Mouse (Mus musculus): ENCODE results near the gene Srgap3. TPM values are rescaled to one million over a fixed set of nuclear protein-coding genes. Genes with fewer than 3 reads are reported as not detected.

Srgap3 gene
- polyA plus RNA-seq, 1 experiment from 2014 or later = 1.5 TPM

DNA sequence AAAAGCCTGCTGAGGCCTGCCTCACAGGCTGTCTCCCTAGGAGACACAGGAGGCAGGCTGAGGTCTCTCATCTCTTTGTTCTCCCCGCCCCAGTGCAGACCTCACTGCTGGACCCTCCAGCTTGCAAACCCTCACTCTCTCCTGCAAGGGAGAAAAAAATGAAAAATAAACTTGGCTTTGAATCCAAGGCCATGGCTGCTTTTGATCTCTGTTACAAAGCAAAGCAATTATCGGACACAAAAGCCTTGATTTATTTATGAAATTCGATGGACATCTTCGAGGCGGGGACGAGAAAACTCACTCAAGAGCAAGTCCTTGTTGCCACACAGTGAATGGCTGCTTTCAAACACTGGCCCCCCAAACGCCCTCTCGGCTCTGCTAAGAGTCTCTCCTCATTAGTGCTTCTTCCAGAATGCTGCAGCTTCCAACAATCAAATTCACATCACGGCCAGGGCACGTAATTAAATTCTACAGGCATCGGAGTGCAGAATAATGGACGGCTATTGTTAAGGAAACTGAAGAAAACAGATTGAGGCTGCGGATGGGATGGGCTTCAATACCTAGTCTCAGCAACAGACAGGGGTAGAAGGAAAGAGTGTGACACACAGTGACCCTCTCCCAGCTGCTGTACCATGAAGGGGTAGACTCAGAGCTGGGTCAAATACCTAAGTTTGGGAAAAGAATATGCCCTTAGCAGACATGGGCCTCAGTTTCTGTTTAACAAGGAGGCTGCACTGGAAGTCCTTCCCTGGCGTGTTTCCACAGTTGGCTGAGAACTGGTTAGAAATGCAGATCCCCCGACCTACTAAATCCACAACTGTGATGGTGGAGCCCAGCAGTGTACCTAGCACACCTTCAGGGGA is 137.2 kb downstream of the Srgap3 start:
- 53% methylated on average over 15 of the region's 15 CpGs for WGBS
- H3K27ac ChIP-seq (replicated peaks) = no peak overlapping the region

GRCm38 (mm10) chr6:112808738-112809137 is 138.3 kb downstream of the Srgap3 start:
- no peak overlapping the region for H3K4me3 ChIP-seq (ENCODE audit: low read depth, low read length)
- DNase-seq (ENCODE audit: low spot score) (no peak), ATAC-seq (ENCODE audit: low FRiP score, low TSS enrichment) (no peak)
- no peak overlapping the region for H3K9ac ChIP-seq (ENCODE audit: low read length)
- 73% methylated on average over 9 of the region's 9 CpGs for WGBS
- no peak overlapping the region for H3K27ac ChIP-seq (replicated peaks)
- H3K4me2 ChIP-seq (replicated peaks; ENCODE audit: low read depth) = no peak overlapping the region
- H3K36me3 ChIP-seq (ENCODE audit: control insufficient read depth, insufficient read depth, low read length) = no peaks in the 10 kb centered on the region
- no peaks in the 10 kb centered on the region for H3K27me3 ChIP-seq (ENCODE audit: control insufficient read depth, insufficient read depth, low read length)
- H3K9me3 ChIP-seq (ENCODE audit: control insufficient read depth, low read length) = no peaks in the 10 kb centered on the region
- TF ChIP-seq EP300 (optimal IDR thresholded peaks at IDR 0.05) (no peak), CTCF (IDR thresholded peaks at IDR 0.05; ENCODE audit: low read depth) (no peak)
- no peaks in the 10 kb centered on the region for H3K4me1 ChIP-seq (replicated peaks; ENCODE audit: control insufficient read depth, insufficient read depth)

More for the DNA sequence above, 137.2 kb downstream of the Srgap3 start:
- Histone ChIP-seq H3K36me3 (ENCODE audit: control insufficient read depth, insufficient read depth, low read length) (no peaks in the 10 kb centered on the region), H3K9me3 (ENCODE audit: control insufficient read depth, low read length) (no peaks in the 10 kb centered on the region), H3K27me3 (ENCODE audit: control insufficient read depth, insufficient read depth, low read length) (no peaks in the 10 kb centered on the region), H3K4me2 (replicated peaks; ENCODE audit: low read depth) (no peak overlapping the region), H3K4me1 (replicated peaks; ENCODE audit: control insufficient read depth, insufficient read depth) (no peaks in the 10 kb centered on the region), H3K4me3 (ENCODE audit: low read depth, low read length) (no peak overlapping the region), H3K9ac (ENCODE audit: low read length) (no peak overlapping the region)
- no peak for ATAC-seq (ENCODE audit: low FRiP score, low TSS enrichment)
- TF ChIP-seq EP300 (optimal IDR thresholded peaks at IDR 0.05) (no peak), CTCF (IDR thresholded peaks at IDR 0.05; ENCODE audit: low read depth) (no peak)
- DNase-seq (ENCODE audit: low spot score) = no peak

- Histone ChIP-seq H3K27ac (replicated peaks) (no peak overlapping the region), H3K4me3 (ENCODE audit: low read depth, low read length) (no peak overlapping the region), H3K9me3 (ENCODE audit: control insufficient read depth, low read length) (no peaks in the 10 kb centered on the region), H3K4me2 (replicated peaks; ENCODE audit: low read depth) (no peak overlapping the region), H3K36me3 (ENCODE audit: control insufficient read depth, insufficient read depth, low read length) (no peaks in the 10 kb centered on the region), H3K4me1 (replicated peaks; ENCODE audit: control insufficient read depth, insufficient read depth) (no peaks in the 10 kb centered on the region), H3K27me3 (ENCODE audit: control insufficient read depth, insufficient read depth, low read length) (no peaks in the 10 kb centered on the region), H3K9ac (ENCODE audit: low read length) (no peak overlapping the region)
- no peak for TF ChIP-seq EP300 (optimal IDR thresholded peaks at IDR 0.05)
- no peak for TF ChIP-seq CTCF (IDR thresholded peaks at IDR 0.05; ENCODE audit: low read depth)
- no peak for ATAC-seq (ENCODE audit: low FRiP score, low TSS enrichment)
- DNase-seq (ENCODE audit: low spot score) = no peak
- 88% methylated on average over 3 of the region's 3 CpGs for WGBS
Observed at GRCm38 (mm10) chr6:112801917-112802316, 145.1 kb downstream of the Srgap3 start.

- DNase-seq (ENCODE audit: low spot score) (no peak), ATAC-seq (ENCODE audit: low FRiP score, low TSS enrichment) (no peak)
- Histone ChIP-seq H3K4me2 (replicated peaks; ENCODE audit: low read depth) (no peak overlapping the region), H3K27ac (replicated peaks) (no peak overlapping the region), H3K9ac (ENCODE audit: low read length) (no peak overlapping the region), H3K36me3 (ENCODE audit: control insufficient read depth, insufficient read depth, low read length) (no peaks in the 10 kb centered on the region), H3K9me3 (ENCODE audit: control insufficient read depth, low read length) (no peaks in the 10 kb centered on the region), H3K4me1 (replicated peaks; ENCODE audit: control insufficient read depth, insufficient read depth) (no peaks in the 10 kb centered on the region), H3K4me3 (ENCODE audit: low read depth, low read length) (no peak overlapping the region), H3K27me3 (ENCODE audit: control insufficient read depth, insufficient read depth, low read length) (no peaks in the 10 kb centered on the region)
- TF ChIP-seq EP300 (optimal IDR thresholded peaks at IDR 0.05) (no peak), CTCF (IDR thresholded peaks at IDR 0.05; ENCODE audit: low read depth) (no peak)
- 82% methylated on average over 5 of the region's 5 CpGs for WGBS
Observed at GRCm38 (mm10) chr6:112798378-112798777, 148.7 kb downstream of the Srgap3 start.

DNA sequence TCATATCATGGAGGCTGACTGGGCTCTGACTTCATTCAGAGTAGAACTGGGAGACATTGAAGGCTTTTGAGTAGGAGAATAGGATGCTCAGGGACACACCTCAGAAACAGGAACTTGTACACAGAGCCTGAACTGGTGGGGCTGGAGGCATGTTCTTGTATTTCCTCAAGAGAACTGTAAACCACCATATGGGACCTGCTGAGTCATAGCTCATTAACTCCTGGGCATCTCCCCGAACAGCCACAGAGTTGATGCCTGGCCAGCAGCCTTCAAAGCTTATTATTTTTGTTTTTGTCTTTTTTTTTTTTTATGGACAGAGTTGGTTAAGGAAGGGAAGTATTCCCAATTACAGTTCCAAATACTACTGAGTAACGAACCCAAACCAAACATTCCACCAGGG is 150.5 kb downstream of the Srgap3 start:
- DNase-seq (ENCODE audit: low spot score) (no peak), ATAC-seq (ENCODE audit: low FRiP score, low TSS enrichment) (no peak)
- H3K36me3 ChIP-seq (ENCODE audit: control insufficient read depth, insufficient read depth, low read length) = no peaks in the 10 kb centered on the region
- no peak overlapping the region for H3K4me2 ChIP-seq (replicated peaks; ENCODE audit: low read depth)
- H3K27ac ChIP-seq (replicated peaks) = no peak overlapping the region
- 61% methylated on average over 2 of the region's 2 CpGs for WGBS
- H3K4me1 ChIP-seq (replicated peaks; ENCODE audit: control insufficient read depth, insufficient read depth) = no peaks in the 10 kb centered on the region
- H3K9ac ChIP-seq (ENCODE audit: low read length) = no peak overlapping the region
- TF ChIP-seq CTCF (IDR thresholded peaks at IDR 0.05; ENCODE audit: low read depth) = no peak
- no peak for TF ChIP-seq EP300 (optimal IDR thresholded peaks at IDR 0.05)
- no peaks in the 10 kb centered on the region for H3K27me3 ChIP-seq (ENCODE audit: control insufficient read depth, insufficient read depth, low read length)
- no peaks in the 10 kb centered on the region for H3K9me3 ChIP-seq (ENCODE audit: control insufficient read depth, low read length)
- no peak overlapping the region for H3K4me3 ChIP-seq (ENCODE audit: low read depth, low read length)

- H3K36me3 ChIP-seq (ENCODE audit: control insufficient read depth, insufficient read depth, low read length) = no peaks in the 10 kb centered on the region
- 93% methylated on average over 5 of the region's 5 CpGs for WGBS
- H3K27me3 ChIP-seq (ENCODE audit: control insufficient read depth, insufficient read depth, low read length) = no peaks in the 10 kb centered on the region
- no peak overlapping the region for H3K27ac ChIP-seq (replicated peaks)
- DNase-seq (ENCODE audit: low spot score) (no peak), ATAC-seq (ENCODE audit: low FRiP score, low TSS enrichment) (no peak)
- H3K4me1 ChIP-seq (replicated peaks; ENCODE audit: control insufficient read depth, insufficient read depth) = no peaks in the 10 kb centered on the region
- no peak overlapping the region for H3K4me2 ChIP-seq (replicated peaks; ENCODE audit: low read depth)
- no peak overlapping the region for H3K4me3 ChIP-seq (ENCODE audit: low read depth, low read length)
- H3K9me3 ChIP-seq (ENCODE audit: control insufficient read depth, low read length) = no peaks in the 10 kb centered on the region
- TF ChIP-seq CTCF (IDR thresholded peaks at IDR 0.05; ENCODE audit: low read depth) (no peak), EP300 (optimal IDR thresholded peaks at IDR 0.05) (no peak)
- no peak overlapping the region for H3K9ac ChIP-seq (ENCODE audit: low read length)
Observed at GRCm38 (mm10) chr6:112793887-112794286, 153.2 kb downstream of the Srgap3 start.
